Mouse (Mus musculus): ENCODE measurements around the gene Rbfox3. TPM values are rescaled to one million over a fixed set of nuclear protein-coding genes. Genes with fewer than 3 reads are reported as not detected.
A peak's percentile ranks its signal among the peaks of the same experiment; 100 is the strongest.

The Rbfox3 gene
- polyA plus RNA-seq, 1 experiment from 2014 or later: 0.09 TPM

GRCm38 (mm10) chr11:118825280-118826094 is 85.9 kb downstream of the Rbfox3 start:
- no peak overlapping the region for H3K4me2 ChIP-seq (ENCODE audit: low read depth, low read length)
- no peak for ATAC-seq (replicated peaks; ENCODE audit: extremely low read depth, insufficient read depth, low FRiP score)
- no peaks in the 10 kb centered on the region for H3K27me3 ChIP-seq (ENCODE audit: control insufficient read depth, insufficient read depth, low read length)
- H3K9me3 ChIP-seq (replicated peaks; ENCODE audit: control insufficient read depth, low read length): no peaks in the 10 kb centered on the region
- no peaks in the 10 kb centered on the region for H3K4me1 ChIP-seq (ENCODE audit: control insufficient read depth, insufficient read depth, low read length)
- no peak overlapping the region for H3K9ac ChIP-seq (ENCODE audit: low read length)
- no peaks in the 10 kb centered on the region for H3K36me3 ChIP-seq (ENCODE audit: control insufficient read depth, insufficient read depth)
- no peak overlapping the region for H3K27ac ChIP-seq (ENCODE audit: low read length)
- 56% methylated on average over 25 of the region's 25 CpGs for WGBS
- H3K4me3 ChIP-seq (ENCODE audit: low read length): no peak overlapping the region

DNA sequence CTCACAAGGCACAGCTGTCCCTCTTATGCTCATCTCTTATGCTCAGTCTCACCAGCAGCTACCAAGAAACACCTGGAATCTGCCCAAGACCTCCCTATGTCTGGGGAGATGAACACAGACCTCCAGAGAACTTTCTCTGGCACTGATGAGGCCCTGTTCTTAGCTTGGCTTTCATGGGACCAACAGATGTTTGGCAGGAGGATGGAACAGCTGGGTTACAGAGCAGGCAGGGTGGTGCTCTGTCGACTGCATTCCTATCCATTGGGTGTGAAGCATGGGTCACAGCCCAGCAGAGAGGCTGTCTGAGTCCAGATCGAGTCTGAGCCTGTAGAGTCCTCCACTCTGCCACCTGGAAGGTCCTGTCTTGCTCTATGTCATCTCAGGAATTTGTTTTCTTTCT is 90.0 kb downstream of the Rbfox3 start:
- no peak for ATAC-seq (replicated peaks; ENCODE audit: extremely low read depth, insufficient read depth, low FRiP score)
- Histone ChIP-seq H3K4me2 (ENCODE audit: low read depth, low read length) (no peak overlapping the region), H3K4me3 (ENCODE audit: low read length) (no peak overlapping the region), H3K36me3 (ENCODE audit: control insufficient read depth, insufficient read depth) (no peaks in the 10 kb centered on the region), H3K27ac (ENCODE audit: low read length) (no peak overlapping the region), H3K9ac (ENCODE audit: low read length) (no peak overlapping the region), H3K4me1 (ENCODE audit: control insufficient read depth, insufficient read depth, low read length) (no peaks in the 10 kb centered on the region), H3K9me3 (replicated peaks; ENCODE audit: control insufficient read depth, low read length) (no peaks in the 10 kb centered on the region), H3K27me3 (ENCODE audit: control insufficient read depth, insufficient read depth, low read length) (no peaks in the 10 kb centered on the region)
- WGBS: 40% methylated on average over 2 of the region's 2 CpGs

DNA sequence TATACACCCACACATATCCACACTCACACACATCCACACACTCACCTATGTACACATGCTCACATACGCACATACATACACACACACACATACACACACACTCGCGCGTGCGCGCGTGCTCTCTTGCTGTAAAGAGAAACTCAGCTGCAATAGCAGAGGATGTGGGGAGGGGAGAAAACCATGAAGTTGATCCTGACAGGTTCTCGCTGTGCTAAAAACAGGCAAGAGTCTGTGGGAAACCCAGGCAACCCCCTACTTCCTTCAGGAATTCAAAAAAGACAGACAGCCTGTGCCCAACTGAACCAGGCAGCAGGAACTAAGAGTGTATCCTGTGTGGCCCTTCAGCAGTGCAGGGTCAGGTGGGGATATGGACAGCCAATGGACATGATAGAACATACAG is 92.9 kb downstream of the Rbfox3 start:
- Histone ChIP-seq H3K36me3 (ENCODE audit: control insufficient read depth, insufficient read depth) (no peaks in the 10 kb centered on the region), H3K9me3 (replicated peaks; ENCODE audit: control insufficient read depth, low read length) (no peaks in the 10 kb centered on the region), H3K9ac (ENCODE audit: low read length) (no peak overlapping the region), H3K27ac (ENCODE audit: low read length) (no peak overlapping the region), H3K4me3 (ENCODE audit: low read length) (no peak overlapping the region), H3K4me2 (ENCODE audit: low read depth, low read length) (no peak overlapping the region), H3K27me3 (ENCODE audit: control insufficient read depth, insufficient read depth, low read length) (no peaks in the 10 kb centered on the region), H3K4me1 (ENCODE audit: control insufficient read depth, insufficient read depth, low read length) (no peaks in the 10 kb centered on the region)
- no peak for ATAC-seq (replicated peaks; ENCODE audit: extremely low read depth, insufficient read depth, low FRiP score)
- 91% methylated on average over 8 of the region's 8 CpGs for WGBS

DNA sequence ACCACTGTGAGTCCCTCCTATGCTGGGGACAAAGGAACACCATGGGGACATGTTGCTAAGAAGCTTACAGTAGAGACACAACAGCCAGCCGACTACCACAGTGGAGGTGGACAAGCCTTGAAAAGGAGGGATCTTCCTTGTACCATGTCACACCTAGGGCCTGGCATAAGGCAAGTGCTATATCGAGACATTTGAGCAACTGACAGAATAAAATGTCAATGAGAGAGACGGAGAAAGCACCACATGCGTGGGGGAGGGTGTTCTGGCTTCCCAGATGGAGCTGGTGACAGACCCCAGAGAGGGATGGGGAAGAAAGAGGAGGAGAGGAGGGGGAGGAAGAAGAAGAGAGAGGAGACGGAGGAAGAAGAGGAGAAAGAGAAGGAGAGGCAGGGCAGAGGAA is 96.3 kb downstream of the Rbfox3 start:
- Histone ChIP-seq H3K36me3 (ENCODE audit: control insufficient read depth, insufficient read depth) (no peaks in the 10 kb centered on the region), H3K4me2 (ENCODE audit: low read depth, low read length) (no peak overlapping the region), H3K4me3 (ENCODE audit: low read length) (no peak overlapping the region), H3K4me1 (ENCODE audit: control insufficient read depth, insufficient read depth, low read length) (no peaks in the 10 kb centered on the region), H3K9ac (ENCODE audit: low read length) (no peak overlapping the region), H3K27me3 (ENCODE audit: control insufficient read depth, insufficient read depth, low read length) (no peaks in the 10 kb centered on the region), H3K9me3 (replicated peaks; ENCODE audit: control insufficient read depth, low read length) (no peaks in the 10 kb centered on the region), H3K27ac (ENCODE audit: low read length) (no peak overlapping the region)
- 61% methylated on average over 5 of the region's 5 CpGs for WGBS
- no peak for ATAC-seq (replicated peaks; ENCODE audit: extremely low read depth, insufficient read depth, low FRiP score)

GRCm38 (mm10) chr11:118813942-118814341 is 97.5 kb downstream of the Rbfox3 start:
- Histone ChIP-seq H3K9ac (ENCODE audit: low read length) (no peak overlapping the region), H3K36me3 (ENCODE audit: control insufficient read depth, insufficient read depth) (no peaks in the 10 kb centered on the region), H3K4me1 (ENCODE audit: control insufficient read depth, insufficient read depth, low read length) (no peaks in the 10 kb centered on the region), H3K4me3 (ENCODE audit: low read length) (no peak overlapping the region), H3K27me3 (ENCODE audit: control insufficient read depth, insufficient read depth, low read length) (no peaks in the 10 kb centered on the region), H3K4me2 (ENCODE audit: low read depth, low read length) (no peak overlapping the region), H3K9me3 (replicated peaks; ENCODE audit: control insufficient read depth, low read length) (no peaks in the 10 kb centered on the region), H3K27ac (ENCODE audit: low read length) (no peak overlapping the region)
- WGBS: 77% methylated on average over 11 of the region's 11 CpGs
- no peak for ATAC-seq (replicated peaks; ENCODE audit: extremely low read depth, insufficient read depth, low FRiP score)

DNA sequence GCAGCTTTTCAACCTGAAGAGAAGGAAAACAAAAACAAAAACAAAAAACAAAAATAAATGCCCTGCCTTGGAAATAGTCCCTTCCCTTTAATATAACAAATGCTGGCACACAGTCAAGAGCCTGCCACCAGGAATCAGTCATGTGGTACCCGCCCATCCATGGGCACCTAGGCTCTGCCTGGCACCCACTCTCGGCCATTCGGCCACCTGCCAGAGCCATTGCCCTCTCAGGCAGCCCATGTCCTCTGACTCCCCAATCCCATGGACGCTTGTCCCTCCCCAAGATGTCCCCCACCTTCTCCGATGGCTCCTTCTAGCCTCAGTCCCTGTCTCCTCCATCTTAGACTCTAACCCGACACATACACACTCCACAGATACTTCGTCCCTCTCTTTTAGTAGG is 100.0 kb downstream of the Rbfox3 start:
- Histone ChIP-seq H3K4me1 (ENCODE audit: control insufficient read depth, insufficient read depth, low read length) (no peaks in the 10 kb centered on the region), H3K4me3 (ENCODE audit: low read length) (no peak overlapping the region), H3K27ac (ENCODE audit: low read length) (no peak overlapping the region), H3K9me3 (replicated peaks; ENCODE audit: control insufficient read depth, low read length) (no peaks in the 10 kb centered on the region), H3K36me3 (ENCODE audit: control insufficient read depth, insufficient read depth) (no peaks in the 10 kb centered on the region), H3K4me2 (ENCODE audit: low read depth, low read length) (no peak overlapping the region), H3K9ac (ENCODE audit: low read length) (no peak overlapping the region), H3K27me3 (ENCODE audit: control insufficient read depth, insufficient read depth, low read length) (no peaks in the 10 kb centered on the region)
- ATAC-seq (replicated peaks; ENCODE audit: extremely low read depth, insufficient read depth, low FRiP score): no peak
- 89% methylated on average over 7 of the region's 7 CpGs for WGBS

GRCm38 (mm10) chr11:118807511-118807910 is 103.9 kb downstream of the Rbfox3 start:
- WGBS: 55% methylated on average over 15 of the region's 15 CpGs
- no peaks in the 10 kb centered on the region for H3K4me1 ChIP-seq (ENCODE audit: control insufficient read depth, insufficient read depth, low read length)
- no peak overlapping the region for H3K9ac ChIP-seq (ENCODE audit: low read length)
- no peaks in the 10 kb centered on the region for H3K27me3 ChIP-seq (ENCODE audit: control insufficient read depth, insufficient read depth, low read length)
- H3K36me3 ChIP-seq (ENCODE audit: control insufficient read depth, insufficient read depth): no peaks in the 10 kb centered on the region
- H3K4me2 ChIP-seq (ENCODE audit: low read depth, low read length): no peak overlapping the region
- H3K9me3 ChIP-seq (replicated peaks; ENCODE audit: control insufficient read depth, low read length): no peaks in the 10 kb centered on the region
- H3K27ac ChIP-seq (ENCODE audit: low read length): no peak overlapping the region
- H3K4me3 ChIP-seq (ENCODE audit: low read length): no peak overlapping the region
- ATAC-seq (replicated peaks; ENCODE audit: extremely low read depth, insufficient read depth, low FRiP score): no peak

DNA sequence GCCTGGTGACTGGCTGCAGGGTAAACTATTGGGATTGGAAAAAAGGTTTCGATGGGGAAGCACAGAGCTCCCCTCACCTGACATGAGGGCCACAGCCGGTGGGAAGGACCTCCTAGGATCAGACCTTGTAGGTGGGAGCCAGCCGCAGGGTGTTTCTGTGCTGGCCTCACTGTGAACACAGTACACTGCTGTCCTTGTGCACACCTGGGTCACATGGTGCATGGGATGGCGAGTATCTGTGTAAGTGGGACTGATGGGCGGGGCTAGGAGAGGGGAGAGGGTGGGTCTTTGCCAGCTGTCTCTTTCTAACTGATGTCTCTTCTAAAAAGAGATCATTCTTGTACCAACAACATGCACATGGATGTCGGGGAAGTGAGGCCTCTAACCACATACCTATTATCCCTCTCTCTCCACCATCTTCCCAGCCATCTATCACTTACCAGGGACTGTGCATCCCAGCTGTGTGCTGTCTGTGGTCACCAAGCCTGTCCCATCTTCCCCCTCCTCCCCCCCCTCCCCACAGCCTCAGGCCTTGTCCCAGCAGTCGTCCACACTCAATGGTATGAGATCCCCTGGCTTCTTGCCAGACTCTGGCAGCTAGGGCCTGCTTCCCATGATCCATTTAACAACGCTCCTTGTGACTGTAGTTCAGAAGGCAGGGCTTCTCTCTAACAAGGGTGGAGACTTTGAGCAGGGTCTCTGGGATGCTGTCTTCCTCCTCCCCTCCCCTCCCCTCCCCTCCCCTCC is 116.4 kb downstream of the Rbfox3 start:
- H3K36me3 ChIP-seq (ENCODE audit: control insufficient read depth, insufficient read depth): no peaks in the 10 kb centered on the region
- no peaks in the 10 kb centered on the region for H3K9me3 ChIP-seq (replicated peaks; ENCODE audit: control insufficient read depth, low read length)
- H3K9ac ChIP-seq (ENCODE audit: low read length): no peak overlapping the region
- ATAC-seq (replicated peaks; ENCODE audit: extremely low read depth, insufficient read depth, low FRiP score): peak; percentile 56
- H3K4me1 ChIP-seq (ENCODE audit: control insufficient read depth, insufficient read depth, low read length): peaks cover 11% of the 10 kb centered on the region
- WGBS: 54% methylated on average over 8 of the region's 8 CpGs
- H3K4me2 ChIP-seq (ENCODE audit: low read depth, low read length): no peak overlapping the region
- no peak overlapping the region for H3K27ac ChIP-seq (ENCODE audit: low read length)
- H3K4me3 ChIP-seq (ENCODE audit: low read length): no peak overlapping the region
- no peaks in the 10 kb centered on the region for H3K27me3 ChIP-seq (ENCODE audit: control insufficient read depth, insufficient read depth, low read length)

DNA sequence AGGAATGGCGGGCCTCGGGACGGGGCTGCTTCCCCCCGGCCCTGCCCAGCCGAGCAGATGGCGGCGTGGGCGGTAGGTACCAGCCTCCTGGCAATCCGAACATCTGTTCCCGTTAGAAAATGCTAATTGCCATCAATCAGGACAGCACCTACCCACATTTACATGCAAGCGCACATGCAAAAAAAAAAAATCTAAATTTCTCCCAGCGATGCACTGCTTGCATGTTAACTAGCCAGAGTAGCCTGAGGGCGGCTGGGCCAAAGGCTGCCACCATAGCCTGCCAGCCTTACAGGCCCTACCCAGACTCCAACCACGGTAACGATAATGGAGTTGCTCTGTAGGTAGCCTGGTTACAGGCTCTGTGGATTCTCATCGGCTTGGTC is 117.8 kb downstream of the Rbfox3 start:
- 84% methylated on average over 16 of the region's 16 CpGs for WGBS

More for the DNA sequence above, 117.8 kb downstream of the Rbfox3 start:
- H3K36me3 ChIP-seq (ENCODE audit: control insufficient read depth, insufficient read depth): no peaks in the 10 kb centered on the region
- H3K4me3 ChIP-seq (ENCODE audit: low read length): no peak overlapping the region
- no peak for ATAC-seq (replicated peaks; ENCODE audit: extremely low read depth, insufficient read depth, low FRiP score)
- H3K27me3 ChIP-seq (ENCODE audit: control insufficient read depth, insufficient read depth, low read length): no peaks in the 10 kb centered on the region
- H3K9me3 ChIP-seq (replicated peaks; ENCODE audit: control insufficient read depth, low read length): no peaks in the 10 kb centered on the region
- no peak overlapping the region for H3K4me2 ChIP-seq (ENCODE audit: low read depth, low read length)
- H3K4me1 ChIP-seq (ENCODE audit: control insufficient read depth, insufficient read depth, low read length): peaks cover 11% of the 10 kb centered on the region
- no peak overlapping the region for H3K9ac ChIP-seq (ENCODE audit: low read length)
- H3K27ac ChIP-seq (ENCODE audit: low read length): no peak overlapping the region

Measured in heart, embryonic 16.5 days (tissue).